Mouse (Mus musculus): ENCODE measurements at regions not wholly inside any gene's neighbourhood (a gene's known extent, or its start where the extent isn't known, plus 50 kb on each side); places are given as distances from the start of the nearest gene placed in this dataset.

DNA sequence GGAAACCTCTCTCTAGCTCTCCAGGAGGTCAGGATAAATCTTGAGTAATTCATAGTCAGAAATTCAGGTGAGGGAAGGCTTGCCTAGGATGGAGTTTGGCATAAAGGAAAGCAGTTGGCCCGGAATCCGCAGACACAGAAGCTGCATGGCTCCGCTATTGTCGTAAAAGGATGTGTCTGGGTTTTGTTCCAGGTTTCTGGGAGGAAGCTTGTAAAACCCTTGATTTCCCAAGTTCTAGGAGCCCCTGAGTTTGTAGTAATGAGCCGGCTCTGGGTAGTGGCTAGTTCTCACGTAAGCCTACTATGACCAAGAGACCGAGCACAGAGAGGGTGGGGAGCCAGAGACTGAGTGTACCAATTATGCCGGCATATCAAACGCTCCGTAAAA is 52.7 kb upstream of the Gm21915 start:
- DNase-seq (ENCODE audit: low spot score), result no peak

DNA sequence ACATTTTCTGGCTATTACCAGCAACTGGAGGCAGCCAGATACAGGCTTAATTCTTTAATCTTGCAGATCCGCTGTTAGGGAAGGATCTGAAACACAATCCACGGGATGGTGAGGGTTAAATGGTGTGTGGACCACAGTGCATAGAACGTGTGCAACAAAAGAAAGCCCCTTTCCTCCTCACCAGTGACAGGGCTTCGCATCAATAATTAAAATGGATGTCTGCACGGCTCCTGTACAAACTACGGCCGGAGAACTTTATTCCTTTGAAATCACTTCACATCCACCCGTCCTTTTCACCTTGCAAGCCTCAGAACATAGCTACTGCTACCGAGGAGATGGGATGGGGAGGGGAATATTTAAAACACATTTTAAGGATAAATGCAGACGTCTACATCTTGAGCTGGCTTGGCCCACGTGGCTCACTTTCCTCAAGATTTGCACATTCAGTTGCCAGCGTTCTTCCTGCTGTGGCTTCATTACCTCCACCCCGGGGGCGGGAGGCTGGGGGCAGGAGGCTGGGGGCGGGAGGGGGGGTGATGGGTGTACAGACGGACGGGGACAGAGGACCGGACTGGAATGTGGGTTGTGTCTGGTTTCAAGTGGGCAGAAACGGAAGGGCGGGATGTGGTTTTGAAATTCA is 53.3 kb upstream of the Gm21915 start:
- DNase-seq (ENCODE audit: low spot score), result no peak

DNA sequence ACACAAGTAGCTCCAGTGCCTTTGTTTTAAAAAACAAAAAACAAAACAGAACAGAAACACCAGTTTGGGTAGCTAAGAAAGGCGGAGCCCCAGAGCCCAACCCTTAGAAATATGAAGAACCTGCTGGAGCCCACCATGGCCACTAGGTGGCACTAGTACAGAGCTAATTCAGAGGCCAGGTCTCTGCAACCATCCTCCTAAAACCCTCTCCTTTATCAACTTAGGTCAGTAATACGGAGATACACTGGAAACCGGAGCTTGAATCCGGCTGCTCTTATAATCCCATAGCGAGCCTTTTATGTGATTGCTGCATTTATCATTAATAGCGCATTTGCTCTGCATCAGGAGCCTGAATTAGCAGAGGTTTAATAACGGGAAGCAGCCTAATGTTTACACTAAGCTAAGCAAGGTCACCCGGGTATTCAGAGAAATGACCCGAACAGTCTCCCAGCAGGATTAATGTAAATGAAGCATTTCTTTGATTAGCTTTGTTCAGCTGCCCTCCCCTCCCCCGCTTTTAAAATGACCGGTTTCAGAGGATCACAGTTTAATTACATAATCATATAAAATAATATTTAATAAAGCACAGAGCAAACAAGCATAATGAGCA is 53.9 kb upstream of the Gm21915 start:
- peak; percentile 65 for DNase-seq (ENCODE audit: low spot score)

DNA sequence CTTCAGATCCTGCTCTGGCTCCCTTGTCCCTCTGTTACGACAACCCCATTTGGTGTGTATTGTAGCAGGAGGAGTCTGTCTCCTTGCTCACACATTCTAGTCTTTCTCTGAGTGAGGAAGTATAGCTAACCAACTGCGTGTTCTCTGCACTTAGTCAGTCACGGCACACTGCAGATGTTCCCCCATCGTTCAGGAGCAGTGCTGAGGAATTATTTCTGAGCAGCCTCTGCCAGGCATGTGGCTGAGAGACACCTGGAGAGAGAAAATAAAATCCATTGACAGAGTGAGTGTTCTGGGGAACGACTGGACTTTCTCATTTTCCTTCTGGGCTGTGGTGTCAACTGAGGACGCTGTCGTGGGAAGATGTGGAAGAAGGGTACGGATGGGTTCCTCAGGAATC is 54.5 kb upstream of the Gm21915 start:
- DNase-seq (ENCODE audit: low spot score), result no peak

DNA sequence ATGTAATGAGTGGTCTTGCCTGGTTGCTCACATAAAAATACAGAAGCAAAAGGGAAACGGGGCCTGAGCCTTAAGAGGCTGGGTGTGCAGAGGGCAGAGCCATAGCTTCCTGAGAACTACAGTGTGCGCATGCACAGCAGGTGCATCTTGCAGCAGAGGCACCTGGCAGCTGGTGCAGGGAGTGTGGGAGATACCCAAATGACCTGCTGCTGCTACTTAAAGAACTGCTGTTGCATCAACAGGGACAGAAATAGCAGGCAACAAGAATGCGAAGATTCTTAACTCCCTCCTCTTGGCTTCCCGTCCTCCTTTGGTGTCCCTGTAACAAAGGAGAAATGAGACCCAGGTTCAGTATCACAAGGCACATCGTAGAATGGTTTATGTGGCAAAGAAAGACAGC is 56.3 kb upstream of the Gm21915 start:
- no peak for DNase-seq (ENCODE audit: low spot score)

DNA sequence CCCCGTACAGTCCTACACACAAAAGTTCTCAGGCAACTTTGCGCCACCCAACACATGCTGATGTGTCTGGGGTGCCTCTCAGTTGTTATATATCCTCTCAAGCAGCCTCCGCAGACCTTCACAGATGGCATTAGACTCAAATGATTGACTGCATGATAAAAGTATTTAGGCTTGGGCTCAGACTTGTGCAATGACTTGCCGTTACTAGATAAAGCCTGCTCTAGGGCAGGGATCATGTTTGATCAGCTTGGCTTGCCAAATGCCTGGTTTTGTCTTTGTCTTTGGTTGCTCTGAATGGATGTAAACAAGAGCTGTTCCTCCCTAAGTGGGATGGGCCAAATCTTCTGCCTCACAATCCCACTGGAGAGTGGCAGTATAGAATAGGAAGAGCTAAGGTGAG is 57.2 kb upstream of the Gm21915 start:
- DNase-seq (ENCODE audit: low spot score), result no peak

DNA sequence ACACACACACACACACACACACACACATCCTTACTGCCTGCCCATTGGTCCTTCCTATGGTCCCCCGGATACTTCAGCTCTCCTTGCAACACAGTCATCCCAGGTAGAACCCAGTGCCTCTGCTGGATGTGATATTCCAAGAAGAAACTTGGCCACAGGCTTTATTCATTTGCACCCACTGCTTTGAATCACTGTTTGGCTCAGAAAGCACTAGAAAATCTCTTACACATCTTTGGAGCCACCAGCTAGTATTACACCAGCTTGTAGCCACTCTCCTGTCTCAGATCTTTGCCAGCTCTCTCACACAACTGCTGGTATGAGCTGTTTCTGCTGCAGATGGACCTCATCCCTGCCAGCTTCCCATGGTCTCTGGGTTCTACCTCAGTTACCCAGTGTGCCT is 57.7 kb upstream of the Gm21915 start:
- DNase-seq (ENCODE audit: low spot score), result no peak

DNA sequence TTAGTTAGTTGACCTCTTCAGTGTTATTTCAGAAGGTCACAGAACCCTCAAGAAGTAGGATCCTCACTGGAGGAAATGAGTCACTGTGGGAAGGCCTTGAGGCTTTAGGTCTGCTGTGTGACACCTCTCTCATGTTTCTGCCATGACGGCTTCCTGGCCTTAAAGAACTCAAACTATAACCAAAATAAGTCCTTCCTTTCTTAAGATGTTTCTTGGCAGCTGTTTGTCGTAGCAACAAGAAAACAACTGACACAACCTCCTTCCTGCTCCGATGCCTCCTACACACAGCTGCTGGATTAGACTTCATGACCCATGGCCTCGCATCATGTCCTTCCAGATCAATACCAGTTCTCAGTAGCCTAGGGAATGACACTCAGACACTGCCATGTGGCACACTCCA is 58.1 kb upstream of the Gm21915 start:
- no peak for DNase-seq (ENCODE audit: low spot score)

DNA sequence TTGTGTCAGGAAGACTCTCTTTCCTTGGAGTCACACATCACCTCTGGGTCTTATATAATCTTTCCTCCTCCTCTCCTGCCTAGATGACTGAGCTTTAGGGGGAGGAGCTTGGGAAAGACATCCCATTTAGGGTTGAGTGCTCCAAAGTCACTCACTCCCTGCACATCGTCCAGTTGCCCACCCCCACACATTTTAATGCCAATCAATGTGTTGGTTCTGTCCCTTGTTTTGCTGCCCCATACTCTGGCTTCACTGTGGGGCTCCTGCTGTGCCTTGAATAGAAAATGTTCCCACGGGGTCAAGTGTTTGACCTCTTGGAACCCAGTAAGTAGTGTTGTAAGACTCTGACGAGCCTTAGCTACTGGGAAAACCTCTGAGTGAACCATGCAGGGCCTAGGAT is 58.8 kb upstream of the Gm21915 start:
- no peak for DNase-seq (ENCODE audit: low spot score)

DNA sequence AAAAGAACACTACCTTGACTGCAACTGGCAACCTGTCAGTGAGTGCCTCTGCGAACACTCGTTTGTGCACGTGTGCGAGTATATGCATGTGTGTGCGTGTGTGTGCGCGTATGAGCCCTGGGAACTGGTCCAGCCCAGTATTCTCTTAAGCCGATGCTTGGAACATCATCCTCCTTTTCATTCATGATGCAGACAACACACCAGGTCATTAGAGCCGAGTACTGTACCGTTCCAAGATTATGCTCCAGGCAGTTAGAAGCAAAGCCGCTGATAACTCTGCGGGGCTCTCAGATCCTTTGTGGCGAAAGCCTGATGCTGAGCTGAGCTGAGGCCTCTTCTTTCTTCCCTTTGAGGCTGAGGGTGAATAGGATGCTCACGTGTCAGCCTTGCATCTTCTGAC is 61.8 kb upstream of the Gm21915 start:
- no peak for DNase-seq (ENCODE audit: low spot score)

DNA sequence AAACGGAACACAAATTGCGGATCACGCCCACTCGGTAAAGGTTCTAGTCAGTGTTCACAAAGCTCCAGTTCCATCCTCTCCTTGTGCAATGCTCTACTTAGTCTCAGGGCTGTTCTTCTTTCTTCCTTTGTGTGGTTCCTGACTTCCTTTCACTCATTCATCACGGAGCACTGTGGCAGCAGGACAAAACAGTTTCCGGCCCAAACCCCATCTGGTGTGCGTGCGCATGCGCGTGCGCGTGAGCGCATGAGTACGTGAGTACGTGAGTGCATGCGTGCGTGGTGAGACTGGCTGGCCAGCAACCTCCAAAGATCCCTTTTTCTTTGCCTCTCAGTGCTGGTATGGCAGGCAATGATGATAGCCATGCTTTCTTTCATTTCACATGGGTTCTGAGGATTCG is 62.5 kb upstream of the Gm21915 start:
- no peak for DNase-seq (ENCODE audit: low spot score)

DNA sequence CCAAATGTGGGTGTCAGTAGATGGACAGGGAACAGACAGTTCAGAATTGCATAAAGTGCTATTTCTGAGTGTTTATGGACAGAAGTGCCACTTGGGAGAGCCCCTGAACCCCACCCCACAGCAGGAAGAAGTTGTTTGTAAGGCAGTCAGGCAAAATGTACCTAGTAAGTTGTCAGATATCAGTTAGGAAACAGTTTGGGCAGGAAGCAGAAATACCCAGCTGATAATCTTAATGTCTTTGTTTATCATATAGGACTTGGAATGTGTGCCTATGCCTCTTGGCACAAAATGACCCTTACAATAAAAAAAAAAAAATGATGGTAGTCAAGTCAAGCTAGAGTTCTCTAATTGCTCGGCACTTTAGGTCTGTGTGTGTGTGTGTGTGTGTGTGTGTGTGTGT is 66.9 kb upstream of the Gm21915 start:
- no peak for DNase-seq (ENCODE audit: low spot score)

DNA sequence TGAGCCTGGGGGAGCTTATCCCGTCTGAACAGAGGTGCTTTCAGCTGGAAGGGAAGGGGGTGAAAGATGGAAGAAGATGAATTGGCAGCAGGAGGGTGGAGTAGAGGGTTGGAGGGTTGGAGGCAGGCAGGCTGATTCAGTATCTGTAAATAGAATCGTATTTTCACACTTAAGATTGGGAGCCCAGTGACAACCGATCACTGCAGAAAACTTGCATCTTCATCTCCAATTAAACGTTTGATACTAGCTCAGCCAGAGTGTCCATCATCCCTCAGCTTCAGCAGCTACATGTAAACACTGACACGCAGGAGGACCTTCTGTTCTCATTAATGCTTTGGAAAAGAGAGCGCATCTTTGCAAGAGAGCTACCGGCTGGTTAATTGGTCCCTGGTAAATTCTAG is 67.2 kb upstream of the Gramd1b start:
- no peak for DNase-seq (ENCODE audit: low spot score)

DNA sequence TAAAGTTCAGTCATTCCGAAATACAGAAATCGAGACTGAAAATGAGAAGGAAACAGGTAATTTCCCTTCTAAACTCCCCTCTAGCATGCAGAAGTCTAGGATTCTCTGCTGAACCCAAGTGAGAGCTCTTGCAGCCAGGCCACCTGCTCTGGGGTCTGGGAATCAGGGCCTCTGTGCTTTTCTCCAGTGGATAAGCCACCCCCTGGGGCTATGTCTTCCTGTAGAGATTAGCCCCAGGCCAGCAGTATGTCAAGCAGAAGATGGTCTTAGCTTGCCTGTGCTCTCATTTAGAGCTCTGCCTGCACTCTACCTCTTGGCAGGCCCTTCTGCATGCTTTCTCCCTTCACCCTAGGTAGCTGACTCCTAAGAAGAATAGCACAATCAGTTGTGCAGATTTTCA is 56.2 kb upstream of the Gramd1b start:
- DNase-seq (ENCODE audit: low spot score), result no peak

DNA sequence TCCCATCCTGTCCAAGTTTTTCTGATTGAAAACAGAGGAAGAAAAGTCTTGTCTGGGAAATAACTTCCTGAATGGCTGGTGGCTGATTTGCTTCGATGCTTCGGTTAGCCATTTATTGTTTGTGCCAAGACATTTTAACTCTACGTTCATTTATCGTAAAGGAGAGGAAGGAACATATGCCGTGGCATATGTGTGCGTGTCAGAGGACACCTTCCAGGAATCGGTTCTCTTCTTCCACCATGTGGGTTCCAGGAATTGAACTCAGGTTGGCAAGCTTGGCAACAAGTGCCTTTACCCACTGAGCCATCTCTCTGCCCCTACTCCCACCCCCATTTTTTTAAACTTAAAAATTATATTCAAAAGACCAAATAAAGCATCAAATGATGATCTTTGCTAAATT is 55.4 kb upstream of the Gramd1b start:
- DNase-seq (ENCODE audit: low spot score), result no peak

DNA sequence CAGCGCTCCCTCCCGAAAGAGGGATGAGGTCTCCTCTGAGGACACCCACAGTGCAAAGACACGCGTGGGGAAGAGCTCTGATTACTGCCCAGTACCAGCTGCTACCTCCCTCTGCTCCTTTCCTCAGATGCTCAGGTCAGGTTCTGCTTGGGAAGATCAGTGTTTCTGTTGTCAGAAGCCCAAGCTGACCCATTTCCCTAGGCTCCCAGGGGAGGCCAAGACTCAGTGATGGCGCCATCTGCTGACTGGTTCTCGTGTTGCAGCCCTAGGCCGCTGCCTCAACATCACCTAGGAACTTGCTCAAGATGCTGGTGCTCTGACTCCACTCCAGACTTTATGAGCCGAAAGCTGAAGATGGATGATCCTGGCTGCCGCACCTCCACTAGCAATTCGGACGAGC is 52.4 kb upstream of the Gramd1b start:
- peak; percentile 22 for DNase-seq (ENCODE audit: low spot score)

DNA sequence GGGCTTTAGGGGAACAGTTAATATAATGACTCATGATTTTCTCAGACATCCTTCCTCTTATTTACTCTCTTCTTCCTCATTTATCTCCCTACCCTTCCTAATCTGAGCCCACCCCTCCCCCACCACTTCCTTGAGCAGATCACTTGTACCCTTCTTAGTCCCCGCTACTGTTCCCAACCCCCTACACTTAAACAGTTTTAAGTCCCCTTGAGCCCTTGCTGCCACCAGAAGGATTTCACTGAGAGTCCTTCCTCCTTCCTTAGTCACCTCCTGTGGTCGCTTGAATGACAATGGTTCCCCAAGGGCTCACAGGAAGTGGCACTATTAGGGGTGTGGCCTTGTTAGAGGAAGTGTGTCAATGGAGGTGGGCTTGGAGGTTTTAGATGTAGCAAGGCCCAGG is 50.7 kb upstream of the Gramd1b start:
- no peak for DNase-seq (ENCODE audit: low spot score)

Data from yolk sac, embryonic 10.5 days (tissue).